ENCODE assay signal across 9 mouse cellular contexts in the genomic region with DNA sequence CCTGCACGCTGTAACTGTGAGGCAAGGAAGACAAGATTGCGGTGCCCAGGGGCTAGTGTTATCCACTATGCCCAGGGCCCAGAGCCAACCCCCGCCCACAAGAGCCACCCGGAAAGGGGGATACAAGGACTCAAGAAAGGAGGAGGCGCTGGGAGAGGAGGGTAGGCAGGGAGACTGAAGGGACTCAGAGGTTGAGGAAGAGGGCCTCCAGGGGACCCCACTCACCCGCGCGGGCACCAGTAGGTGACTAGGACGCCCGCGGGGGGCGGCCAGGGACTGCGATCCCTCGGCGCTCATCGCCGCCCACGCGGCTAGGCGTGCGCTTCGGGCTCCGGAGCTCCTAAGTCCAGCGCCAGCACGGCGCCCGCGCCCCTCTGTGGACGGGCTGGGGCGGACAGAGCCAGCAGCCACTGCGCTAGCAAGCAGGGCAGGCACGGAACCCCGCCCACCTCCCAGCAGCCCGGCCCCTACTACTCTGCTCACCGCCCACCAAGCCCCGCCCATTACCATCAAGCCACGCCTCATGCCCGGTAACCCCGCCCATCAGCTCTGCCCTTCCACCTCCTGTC. TPM values are rescaled to one million over a fixed set of nuclear protein-coding genes. Genes with fewer than 3 reads are reported as not detected.
DNase-seq lines count a peak whose midpoint lies in the region; ATAC-seq and TF ChIP-seq lines count a peak whose summit lies in the region.
"Had no signal": no experiment of that assay in that cellular context is flagged by ENCODE, and none has a peak within 500 bp of the region (broad histone marks: within the 10 kb centered on the region; RNA-seq: fewer than 3 reads in every experiment).

Sntg2 (minus strand) TSS at position 443 of the 569 bp plus-strand sequence.

- intact Hi-C loops in gastrocnemius, adult 2 months (cut with DNase I), result loop anchor here (5.0 to 10.0 kb wide), 3 partner anchors 202 to 716 kb away; no protein-coding TSS in a partner anchor

- peaks cover 5% of the 10 kb centered on the region; the same call in 1 of the 2 replicates for H3K27me3 ChIP-seq in hindbrain, embryonic 14.5 days (ENCODE audit: control insufficient read depth, insufficient read depth, low read length)
- no peaks in the 10 kb centered on the region for H3K27me3 ChIP-seq in lung, embryonic 15.5 days

- no peaks in the 10 kb centered on the region for H3K9me3 ChIP-seq in hindbrain, embryonic 14.5 days (ENCODE audit: control insufficient read depth, low read length)
- no peaks in the 10 kb centered on the region for H3K9me3 ChIP-seq in lung, embryonic 15.5 days

- H3K36me3 ChIP-seq in hindbrain, embryonic 14.5 days (replicated peaks; ENCODE audit: control insufficient read depth, insufficient read depth), result no peaks in the 10 kb centered on the region
- no peaks in the 10 kb centered on the region for H3K36me3 ChIP-seq in lung, embryonic 15.5 days

- 1% methylated on average over 37 of the region's 39 CpGs for WGBS in hindbrain, embryonic 14.5 days
- 0% methylated on average over 35 of the region's 39 CpGs for WGBS in lung, embryonic 15.5 days

- H3K9ac ChIP-seq in hindbrain, embryonic 14.5 days, result peak within 1 kb of the TSS; percentile 61
- peak within 1 kb of the TSS; percentile 49 for H3K9ac ChIP-seq in lung, embryonic 15.5 days

- peak; percentile 25; the same call in 1 of the 2 replicates for TF ChIP-seq CTCF in gastrocnemius, adult 2 months (IDR thresholded peaks at IDR 0.05)

- 0 out of 2 replicates have a peak, but pooled peaks cover 5% of the 10 kb centered on the region for H3K4me1 ChIP-seq in hindbrain, embryonic 14.5 days (replicated peaks; ENCODE audit: control insufficient read depth, insufficient read depth, low read length)
- peaks cover 6% of the 10 kb centered on the region; the same call in 1 of the 2 replicates for H3K4me1 ChIP-seq in lung, embryonic 15.5 days

- DNase-seq in ZHBTc4 (ENCODE audit: low read depth, low spot score), result peak; percentile 90
- DNase-seq in gastrocnemius, adult 2 months, result peak; percentile 84
- peak; percentile 64 for DNase-seq in hindbrain, embryonic 14.5 days (ENCODE audit: low spot score)
- peak; percentile 74 to 86 for DNase-seq in layer of hippocampus, postnatal 10 days (ENCODE audit: low spot score in 2 of 2)
- DNase-seq in retina, embryonic 14.5 days (ENCODE audit: low spot score), result peak; percentile 92
- DNase-seq in thymus, postnatal 4 days, result peak; percentile 64

- 0 out of 2 replicates have a peak within 1 kb of the TSS, but pooled peaks have one; percentile 35 for H3K27ac ChIP-seq in gastrocnemius, adult 2 months
- no peak within 1 kb of the TSS for H3K27ac ChIP-seq in hindbrain, embryonic 14.5 days
- 0 out of 2 replicates have a peak within 1 kb of the TSS, but pooled peaks have one; percentile 7 for H3K27ac ChIP-seq in lung, embryonic 15.5 days

- peak within 1 kb of the TSS; percentile 74 for H3K4me3 ChIP-seq in gastrocnemius, adult 2 months
- peak within 1 kb of the TSS; percentile 43 for H3K4me3 ChIP-seq in hindbrain, embryonic 14.5 days (replicated peaks; ENCODE audit: low read length)
- H3K4me3 ChIP-seq in lung, embryonic 15.5 days, result peak within 1 kb of the TSS; percentile 54

- peak; percentile 86 for ATAC-seq in common myeloid progenitor, adult 5-6 weeks (replicated peaks; ENCODE audit: low read depth, poor library complexity, severe bottlenecking)
- ATAC-seq in hindbrain, embryonic 14.5 days (ENCODE audit: low FRiP score), result peak; percentile 95
- peak; percentile 97 for ATAC-seq in lung, embryonic 15.5 days (ENCODE audit: borderline replicate concordance, extremely low read depth, low FRiP score, low TSS enrichment)
- ATAC-seq: Patski had no signal

- H3K4me2 ChIP-seq in hindbrain, embryonic 14.5 days (replicated peaks), result peak within 1 kb of the TSS; percentile 84
- H3K4me2 ChIP-seq in lung, embryonic 15.5 days, result peak within 1 kb of the TSS; percentile 96

RNA-seq across cellular contexts. Expression of gene Sntg2, which starts in this region (rescaled TPM):
- total RNA-seq in common myeloid progenitor, adult 5-6 weeks (2017), result not detected in 2 replicates
- under 1 TPM in 1 of 2 experiments, not detected in 1; 0.98 TPM for total RNA-seq in gastrocnemius, adult 2 months (2021)
- polyA plus RNA-seq in hindbrain, embryonic 14.5 days (2014; fragmentation: Nextera tagmentation; extraction: Ambion mirVana), result 3.5 and 3.6 TPM in 2 replicates
- total RNA-seq in layer of hippocampus, postnatal 10 days (2021), result 1 to 10 TPM; 6.4 to 6.6 TPM
- polyA plus RNA-seq in lung, embryonic 15.5 days (2015; fragmentation: Nextera tagmentation; extraction: Ambion mirVana), result 12.2 and 14.4 TPM in 2 replicates
- polyA plus RNA-seq: Patski had no signal

Comparison
In these comparisons a context has a peak if more than half of its experiments do, and no peak if none do; other contexts are left out.
1. Peak in ATAC-seq in common myeloid progenitor, adult 5-6 weeks; RNA of the gene not detected or under 1 TPM.
2. Peak in DNase-seq, H3K4me3 ChIP-seq and H3K27ac ChIP-seq in gastrocnemius, adult 2 months; RNA of the gene not detected or under 1 TPM.